In the genomic region with DNA sequence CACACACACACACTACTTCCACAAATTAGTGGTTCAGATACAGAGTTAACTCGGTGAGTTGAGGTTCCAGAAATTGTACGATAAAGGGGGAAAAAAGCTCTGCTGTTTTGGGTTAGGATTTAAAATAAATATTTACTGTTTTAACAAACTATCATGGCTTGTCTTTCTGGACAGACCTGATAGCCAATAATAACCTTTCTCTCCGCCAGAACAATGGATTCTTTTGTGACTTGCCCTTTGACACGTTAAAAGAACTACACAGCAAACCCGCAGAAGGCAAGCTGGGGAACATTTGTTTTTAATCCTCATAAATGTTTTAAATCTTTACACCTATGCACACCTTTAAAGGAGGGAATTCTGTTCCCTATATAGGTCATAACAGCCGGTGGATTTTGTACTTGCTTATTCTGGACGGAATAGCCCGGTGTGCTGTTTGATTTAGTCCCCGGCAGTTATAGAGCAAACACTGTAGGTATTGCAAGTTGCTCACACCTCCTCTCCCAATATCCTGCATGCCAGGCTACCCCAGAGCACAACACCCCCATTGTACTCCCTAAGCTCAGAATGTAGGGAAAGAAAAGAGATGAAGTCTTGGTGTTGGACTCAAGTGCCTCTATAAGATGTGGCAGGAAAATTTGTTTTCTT, we compare ENCODE assay signal across 8 mouse cellular contexts.
DNase-seq lines count a peak whose midpoint lies in the region; ATAC-seq and TF ChIP-seq lines count a peak whose summit lies in the region.

No protein-coding gene starts in this region.

- no peak for ATAC-seq in erythroblast, adult 5-6 weeks (replicated peaks; ENCODE audit: low FRiP score, poor library complexity, severe bottlenecking)
- ATAC-seq in heart, embryonic 16.5 days (replicated peaks; ENCODE audit: extremely low read depth, insufficient read depth, low FRiP score): 0 out of 2 replicates have a peak, but pooled peaks have one; percentile 29
- ATAC-seq in liver, embryonic 16.5 days (ENCODE audit: low read depth): 0 out of 2 replicates have a peak, but pooled peaks have one; percentile 33
- ATAC-seq in CD4-positive, CD25-positive, alpha-beta regulatory T cell, adult 4 months: no peak

- H3K9ac ChIP-seq in heart, embryonic 16.5 days (ENCODE audit: low read length): peak overlapping the region; percentile 89
- no peak overlapping the region for H3K9ac ChIP-seq in liver, embryonic 16.5 days (ENCODE audit: low read depth, low read length)

- WGBS in heart, embryonic 16.5 days: 25% methylated on average over 9 of the region's 9 CpGs
- WGBS in liver, embryonic 16.5 days (ENCODE audit: insufficient replicate concordance): 40% methylated on average over 9 of the region's 9 CpGs

- DNase-seq in brain, embryonic 14.5 days (ENCODE audit: low read depth): peak; percentile 65
- no peak for DNase-seq in spleen, adult 18-20 months
- DNase-seq in layer of hippocampus, postnatal 36 days: no peak

- H3K27ac ChIP-seq in heart, embryonic 16.5 days (ENCODE audit: low read length): peak overlapping the region; percentile 97
- H3K27ac ChIP-seq in liver, embryonic 16.5 days (ENCODE audit: low read length): no peak overlapping the region

- no peaks in the 10 kb centered on the region for H3K36me3 ChIP-seq in erythroblast, embryonic 14.5 days (ENCODE audit: control insufficient read depth)
- H3K36me3 ChIP-seq in heart, embryonic 16.5 days (ENCODE audit: control insufficient read depth, insufficient read depth): no peaks in the 10 kb centered on the region
- H3K36me3 ChIP-seq in liver, embryonic 16.5 days (ENCODE audit: control insufficient read depth, insufficient read depth): no peaks in the 10 kb centered on the region

- H3K4me3 ChIP-seq in erythroblast, embryonic 14.5 days (replicated peaks): peak overlapping the region; percentile 24
- peak overlapping the region; percentile 83 for H3K4me3 ChIP-seq in heart, embryonic 16.5 days (ENCODE audit: low read length)
- H3K4me3 ChIP-seq in liver, embryonic 16.5 days (ENCODE audit: low read depth, low read length): peak overlapping the region; percentile 45

- H3K27me3 ChIP-seq in erythroblast, embryonic 14.5 days (ENCODE audit: control insufficient read depth): no peaks in the 10 kb centered on the region
- no peaks in the 10 kb centered on the region for H3K27me3 ChIP-seq in heart, embryonic 16.5 days (ENCODE audit: control insufficient read depth, insufficient read depth, low read length)
- no peaks in the 10 kb centered on the region for H3K27me3 ChIP-seq in liver, embryonic 16.5 days (ENCODE audit: control insufficient read depth, insufficient read depth, low read depth, low read length)

- no peak for TF ChIP-seq CTCF in brain, embryonic 14.5 days (IDR thresholded peaks at IDR 0.05; ENCODE audit: borderline replicate concordance, extremely low read depth, insufficient read depth, insufficient read length)

- H3K4me2 ChIP-seq in heart, embryonic 16.5 days (ENCODE audit: low read depth, low read length): peak overlapping the region; percentile 80
- peak overlapping the region; percentile 33 for H3K4me2 ChIP-seq in liver, embryonic 16.5 days (ENCODE audit: low read depth, low read length)

- H3K9me3 ChIP-seq in erythroblast, embryonic 14.5 days (ENCODE audit: control insufficient read depth, low read length): no peaks in the 10 kb centered on the region
- H3K9me3 ChIP-seq in heart, embryonic 16.5 days (replicated peaks; ENCODE audit: control insufficient read depth, low read length): no peaks in the 10 kb centered on the region
- H3K9me3 ChIP-seq in liver, embryonic 16.5 days (replicated peaks; ENCODE audit: control insufficient read depth, low read length): no peaks in the 10 kb centered on the region

- H3K4me1 ChIP-seq in erythroblast, embryonic 14.5 days (ENCODE audit: control insufficient read depth): no peaks in the 10 kb centered on the region
- peaks cover 5% of the 10 kb centered on the region for H3K4me1 ChIP-seq in heart, embryonic 16.5 days (ENCODE audit: control insufficient read depth, insufficient read depth, low read length)
- H3K4me1 ChIP-seq in liver, embryonic 16.5 days (ENCODE audit: control insufficient read depth, low read depth, low read length): no peaks in the 10 kb centered on the region; the same call in 1 of the 2 replicates

- no peak for TF ChIP-seq POLR2A in brain, embryonic 14.5 days (IDR thresholded peaks at IDR 0.05; ENCODE audit: borderline replicate concordance, extremely low read depth, insufficient read depth, insufficient read length, poor library complexity, severe bottlenecking)

Comparison
In these comparisons a context has a peak if more than half of its experiments do, and no peak if none do; other contexts are left out.
1. H3K4me3 ChIP-seq: peak in every context shown above with its lines; median percentile 83 in heart, embryonic 16.5 days; 45 in liver, embryonic 16.5 days; 24 in erythroblast, embryonic 14.5 days.
2. ATAC-seq: peak in heart, embryonic 16.5 days (single experiment) and liver, embryonic 16.5 days (single experiment); none in erythroblast, adult 5-6 weeks (single experiment) and CD4-positive, CD25-positive, alpha-beta regulatory T cell, adult 4 months (single experiment).